Mouse (Mus musculus) neutrophil, adult 5-6 weeks (primary cell): ENCODE measurements around the gene Slc6a19. TPM values are rescaled to one million over a fixed set of nuclear protein-coding genes. Genes with fewer than 3 reads are reported as not detected.

Experiments
- ATAC-seq: fragments of 151-379, 151-347 bp; 2 replicates; pipeline ENCODE4 v1.8.0; 2017; ENCODE audit warnings: mild to moderate bottlenecking, moderate TSS enrichment; ENCODE audit not compliant: insufficient number of reproducible peaks, poor library complexity, low FRiP score, severe bottlenecking; ENCODE audit errors: extremely low read depth
- total RNA-seq: library from RNA; stranded (forward); fragments of 200-1000 nt; gene quantifications from 2 replicates; pipeline ENCODE4 v1.2.3, GENCODE M21; 2017

Slc6a19 gene
- total RNA-seq, 1 experiment from 2014 or later: 3.3 TPM

- no peak for ATAC-seq
Observed at GRCm38 (mm10) chr13:73682226-73682625, 22.4 kb downstream of the Slc6a19 start.

DNA sequence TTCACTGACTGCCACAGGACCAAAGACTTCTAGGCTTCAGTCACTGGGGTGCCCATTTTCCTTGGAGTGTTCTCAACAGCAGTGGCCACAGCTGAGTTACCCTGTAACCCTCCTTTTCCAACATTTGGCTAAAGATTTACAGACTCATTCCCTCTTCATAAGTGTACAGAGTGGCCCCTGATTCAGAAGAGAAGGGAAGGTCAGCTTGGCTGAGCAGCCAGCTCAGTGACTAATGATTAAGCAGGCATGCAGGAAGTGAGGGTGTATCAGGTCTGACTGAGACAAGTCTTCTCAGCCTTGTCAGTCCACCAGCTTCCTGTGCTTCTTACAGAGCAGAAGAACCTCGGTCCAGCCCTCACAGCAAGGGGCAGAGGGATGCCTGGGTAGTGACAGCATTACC lies 24.3 kb downstream of the Slc6a19 start:
- ATAC-seq: no peak

DNA sequence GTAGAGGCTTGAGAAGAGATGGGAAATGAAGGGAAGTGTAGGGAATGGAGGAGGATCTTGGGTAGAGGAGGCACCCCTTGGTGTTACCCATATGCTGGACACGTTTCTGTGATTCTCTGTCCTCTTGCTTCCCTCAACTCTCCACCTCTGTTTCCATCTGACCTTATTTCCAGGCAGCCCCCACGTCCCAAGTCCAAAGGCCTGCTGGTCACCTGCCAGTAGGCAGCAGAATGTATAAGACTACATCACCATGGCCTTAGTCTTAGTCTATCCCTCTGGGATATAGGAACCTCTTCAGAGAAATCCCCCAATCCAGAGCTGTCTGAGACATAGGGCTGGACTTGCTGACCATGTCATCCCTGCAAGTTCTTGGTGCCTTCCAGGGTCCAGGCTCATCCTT lies 25.4 kb downstream of the Slc6a19 start:
- ATAC-seq: no peak

DNA sequence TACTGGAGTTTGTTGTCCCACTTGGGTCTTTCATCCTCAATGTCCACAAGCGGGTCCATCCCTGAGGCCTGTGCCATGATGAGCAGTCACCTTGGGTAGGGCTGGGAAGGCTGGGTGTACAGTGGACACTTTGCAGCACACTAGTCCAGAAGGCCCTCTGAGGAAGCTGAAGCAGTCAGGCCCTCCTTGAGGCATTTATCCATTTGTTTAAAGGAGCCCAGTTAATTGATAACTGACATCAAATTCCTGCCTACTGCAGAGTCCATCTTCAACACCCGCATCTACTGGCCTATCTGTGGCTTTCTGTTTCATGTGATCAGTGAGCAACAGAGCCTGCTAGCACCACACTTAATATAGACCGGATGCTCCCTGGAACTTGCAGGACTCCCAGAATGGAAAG lies 26.8 kb downstream of the Slc6a19 start, which contains the start of gene Slc6a18:
Gene Slc6a18 (minus strand): TSS at position 171 of the 400 bp plus-strand sequence.
- no peak for ATAC-seq

DNA sequence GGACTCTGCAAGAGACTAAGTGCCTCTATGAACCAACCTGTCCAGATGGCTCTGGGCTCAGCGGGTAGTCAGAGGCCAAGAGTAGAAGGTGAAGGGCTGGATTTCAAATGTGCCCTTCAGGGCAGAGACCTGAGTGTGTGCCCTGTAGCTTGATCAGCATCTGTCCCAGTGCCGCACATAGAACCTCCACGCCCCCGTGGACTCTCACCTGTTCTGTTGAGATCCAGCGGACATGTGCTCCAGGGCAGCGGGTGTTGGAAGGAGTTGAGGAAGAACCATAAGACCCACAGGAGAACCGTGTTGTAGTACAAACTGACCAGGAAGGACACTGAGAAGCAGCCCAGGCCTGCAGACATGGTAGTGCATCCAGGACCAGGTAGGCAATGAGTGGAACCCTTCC lies 29.5 kb downstream of the Slc6a19 start:
- ATAC-seq: no peak

DNA sequence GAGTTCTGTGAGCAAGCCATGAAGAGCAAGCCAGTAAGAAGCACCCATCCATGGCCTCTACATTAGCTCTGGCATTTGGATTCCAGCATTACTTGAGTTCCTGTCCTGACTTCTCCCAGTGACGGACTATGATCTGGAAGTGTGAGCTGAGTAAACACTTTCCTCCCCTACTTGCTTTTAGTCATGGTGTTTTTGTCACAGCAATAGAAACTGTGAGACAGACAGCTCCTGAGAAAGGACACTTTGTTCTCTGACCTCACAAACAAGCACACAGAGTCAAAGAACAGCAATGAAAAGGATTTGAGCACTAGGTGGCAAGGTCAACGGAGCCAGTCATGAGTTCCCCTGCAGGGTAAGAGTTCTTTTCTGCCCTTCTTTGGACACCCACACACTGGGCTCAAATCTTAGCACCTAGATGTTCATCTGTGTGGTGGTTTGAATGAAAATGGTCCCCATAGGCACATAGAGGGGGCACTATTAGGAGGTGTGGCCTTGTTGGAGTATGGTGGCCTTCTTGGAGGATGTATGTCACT lies 44.4 kb downstream of the Slc6a19 start:
- ATAC-seq: no peak

DNA sequence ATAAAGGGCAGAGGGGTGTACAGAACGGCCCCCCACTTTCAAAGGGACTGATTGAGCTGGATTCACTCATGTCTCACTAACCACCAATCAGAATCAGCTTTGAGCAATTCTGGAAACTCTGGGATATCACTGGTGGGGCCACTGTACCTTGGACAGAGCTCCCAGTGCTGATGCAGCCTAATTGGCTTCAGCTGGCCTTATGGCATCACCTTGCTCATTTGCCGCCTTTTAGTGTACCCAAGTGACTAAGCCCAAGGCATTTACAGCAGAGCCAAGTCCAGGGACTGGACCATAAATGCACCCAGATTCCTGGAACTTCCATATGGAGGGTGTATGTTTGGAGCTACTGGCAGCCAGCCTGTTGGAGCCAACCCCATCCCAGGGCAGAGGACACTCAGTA lies 45.7 kb downstream of the Slc6a19 start:
- no peak for ATAC-seq

DNA sequence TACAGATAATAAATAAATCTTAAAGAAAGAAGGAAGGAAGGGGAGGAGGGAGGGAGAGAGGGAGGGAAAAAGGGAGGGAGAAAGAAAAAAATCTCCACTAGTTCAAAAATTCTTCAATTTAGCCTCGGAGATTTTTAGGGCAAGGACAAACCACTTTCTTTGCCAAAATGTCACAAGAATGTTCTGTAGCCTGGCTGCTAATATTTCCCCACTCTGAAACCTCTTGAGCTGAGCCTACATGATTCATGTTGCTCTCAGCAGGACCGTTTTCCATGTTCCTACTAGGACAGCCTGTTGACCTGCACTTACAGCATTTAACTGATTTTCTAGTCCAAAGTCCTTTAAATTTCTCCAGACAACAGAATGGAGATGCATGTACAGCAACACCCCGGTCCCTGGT lies 49.7 kb downstream of the Slc6a19 start:
- no peak for ATAC-seq

DNA sequence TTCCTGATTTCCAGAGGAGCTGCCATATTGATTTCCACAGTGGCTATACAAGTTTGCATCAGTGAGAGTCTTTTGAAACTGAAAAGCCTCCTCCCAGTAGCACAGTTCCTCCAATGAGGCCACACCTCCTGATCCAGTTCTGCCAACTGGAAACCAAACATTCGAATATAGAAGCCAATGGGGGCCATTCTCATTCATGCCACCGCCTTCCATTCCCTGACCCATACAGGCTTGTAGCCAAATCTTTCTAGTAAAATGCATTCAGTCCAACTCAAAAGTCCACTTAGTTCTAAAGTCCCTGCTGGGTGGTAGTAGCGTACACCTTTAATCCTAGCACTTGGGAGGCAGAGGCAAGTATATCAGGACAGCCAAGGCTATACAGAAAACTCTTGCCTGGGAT lies 51.4 kb downstream of the Slc6a19 start:
- no peak for ATAC-seq

- ATAC-seq: peak; percentile 64; the same call in 1 of the 2 replicates
Observed at GRCm38 (mm10) chr13:73646397-73647087, 58.1 kb downstream of the Slc6a19 start.

DNA sequence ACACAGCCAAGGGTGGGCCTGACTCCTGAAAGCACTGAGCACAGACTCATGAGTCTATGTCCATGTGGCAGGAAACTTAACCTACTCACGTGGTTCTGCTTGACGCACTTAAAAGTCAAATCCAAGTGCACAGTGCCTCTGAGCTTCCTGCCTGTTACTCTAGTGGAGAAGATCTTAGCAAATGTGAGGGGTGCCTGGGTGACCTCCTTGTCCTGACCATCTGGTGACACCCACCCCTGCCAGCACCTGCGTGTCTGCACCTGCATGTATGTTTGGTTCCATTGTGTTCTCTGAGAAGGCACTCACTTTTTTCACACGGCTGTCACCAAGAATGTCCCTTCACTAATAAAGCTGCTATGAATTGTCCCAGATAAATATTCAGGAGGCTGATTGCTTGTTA lies 63.4 kb downstream of the Slc6a19 start:
- ATAC-seq: no peak

DNA sequence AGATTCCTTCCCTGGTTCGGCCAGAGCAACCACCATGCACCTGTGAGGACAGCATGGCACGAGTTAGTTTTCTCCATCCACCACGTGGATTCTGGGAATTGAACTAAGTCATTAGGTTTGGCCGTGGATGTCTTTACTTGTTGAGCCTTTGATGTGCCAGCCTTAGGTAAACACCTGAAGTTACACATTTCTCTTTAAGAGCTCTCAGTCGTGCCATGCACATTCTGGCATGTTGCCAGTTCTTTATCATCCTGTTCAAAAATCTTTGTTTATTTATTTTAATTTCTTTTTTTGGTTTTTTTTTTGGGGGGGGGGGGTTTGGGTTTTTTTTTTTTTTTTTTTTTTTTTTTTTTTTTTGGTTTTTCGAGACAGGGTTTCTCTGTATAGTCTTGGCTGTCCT lies 66.8 kb downstream of the Slc6a19 start:
- no peak for ATAC-seq

DNA sequence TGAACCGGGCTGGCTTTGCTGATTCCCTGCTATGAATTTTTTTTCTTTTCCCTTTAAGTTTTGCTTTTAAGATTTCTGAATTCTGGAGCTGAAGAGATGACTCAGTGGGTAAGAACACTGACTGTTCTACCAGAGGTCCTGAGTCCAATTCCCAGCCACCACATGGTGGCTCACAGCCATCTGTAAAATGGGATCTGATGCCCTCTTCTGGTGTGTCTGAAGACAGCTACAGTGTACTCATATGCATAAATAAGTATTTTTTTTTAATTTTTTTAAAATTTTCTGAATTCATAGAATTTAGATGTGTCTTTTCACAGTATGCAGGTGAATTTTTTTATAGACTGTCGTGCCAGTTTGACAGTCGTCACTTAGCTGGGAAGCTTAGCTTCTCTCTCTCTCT lies 72.8 kb downstream of the Slc6a19 start:
- ATAC-seq: no peak

Other genes with a start within 250 kb of the Slc6a19 start
- gene Lpcat1, start 237.7 kb downstream of the Slc6a19 start, total RNA-seq: 55.7 and 62.5 TPM in 2 replicates
- not detected in 2 replicates for gene Slc6a3, start 168.1 kb downstream of the Slc6a19 start, total RNA-seq
- 80.4 and 85.6 TPM in 2 replicates for gene Clptm1l, start 100.9 kb downstream of the Slc6a19 start, total RNA-seq
- 0.86 and 2.3 TPM in 2 replicates for gene Tert, start 78.0 kb downstream of the Slc6a19 start, total RNA-seq
- gene Slc6a18, start 26.8 kb downstream of the Slc6a19 start, total RNA-seq: not detected in 2 replicates
- gene Slc12a7, start 28.2 kb upstream of the Slc6a19 start, total RNA-seq: 29.8 and 46.2 TPM in 2 replicates
- 0.25 TPM in 1 of 2 replicates, not detected in the other for gene Nkd2, start 142.8 kb upstream of the Slc6a19 start, total RNA-seq
- gene Trip13, start 232.9 kb upstream of the Slc6a19 start, total RNA-seq: 1.4 and 3.1 TPM in 2 replicates
- gene Brd9, start 232.9 kb upstream of the Slc6a19 start, total RNA-seq: 120 and 136 TPM in 2 replicates